Mouse (Mus musculus) heart, postnatal 25 days (tissue): ENCODE results near the gene Kif5a. TPM values are rescaled to one million over a fixed set of nuclear protein-coding genes. Genes with fewer than 3 reads are reported as not detected.
A peak's percentile ranks its signal among the peaks of the same experiment; 100 is the strongest.

Experiments used
- DNase-seq: peaks from one replicate; pipeline ENCODE4 v3.0.0; 2022; ENCODE audit warnings: low spot score
- intact Hi-C: fragments of 180-260 bp; cut with DNase I; formaldehyde crosslinking; loops from one replicate; pipeline ENCODE4 v1.15.1; 2025
- total RNA-seq, 2 experiments: library from RNA; stranded (reverse); gene quantifications; 2 replicates each; pipeline ENCODE4 v1.2.3; 2021

Kif5a gene
- total RNA-seq, 2 experiments from 2014 or later, result 0.45 to 0.49 TPM

- intact Hi-C loops, result no loop called here
- no peak for DNase-seq
These were observed 79.4 kb downstream of the Kif5a start for GRCm38 (mm10) chr10:127183759-127184158.

- DNase-seq, result no peak
- intact Hi-C loops, result no loop called here
These were observed 80.5 kb downstream of the Kif5a start for GRCm38 (mm10) chr10:127182624-127183023.

- DNase-seq, result no peak
- intact Hi-C loops, result loop anchor here (2.0 kb wide), 1 partner anchor 29 kb away; the partner anchor contains the start of gene Pip4k2c
These were observed 81.6 kb downstream of the Kif5a start for GRCm38 (mm10) chr10:127181566-127181965.

GRCm38 (mm10) chr10:127180695-127181047 lies 82.5 kb downstream of the Kif5a start:
- intact Hi-C loops, result loop anchor here (2.0 kb wide), 1 partner anchor 30 kb away; the partner anchor contains the start of gene Pip4k2c
- DNase-seq, result no peak

GRCm38 (mm10) chr10:127179871-127180694 lies 83.1 kb downstream of the Kif5a start, which contains the start of gene Slc26a10:
Gene Slc26a10, minus strand, starts transcription at chr10:127180645.
- no peak for DNase-seq
- intact Hi-C loops, result loop anchor here (2.0 kb wide), 1 partner anchor 31 kb away; the partner anchor contains the start of gene Pip4k2c

- intact Hi-C loops, result no loop called here
- DNase-seq, result no peak
These were observed 84.7 kb downstream of the Kif5a start for GRCm38 (mm10) chr10:127178286-127179027.

- DNase-seq, result peak; percentile 63
- intact Hi-C loops, result loop anchor here (1.0 kb wide), 1 partner anchor 52 kb away; no protein-coding TSS in a partner anchor
These were observed 85.4 kb downstream of the Kif5a start for GRCm38 (mm10) chr10:127177719-127178118.

- no peak for DNase-seq
- intact Hi-C loops, result loop anchor here (1.0 kb wide), 1 partner anchor 52 kb away; no protein-coding TSS in a partner anchor
These were observed 85.9 kb downstream of the Kif5a start for GRCm38 (mm10) chr10:127177235-127177634.

GRCm38 (mm10) chr10:127176756-127177155 lies 86.4 kb downstream of the Kif5a start:
- DNase-seq, result no peak
- intact Hi-C loops, result loop anchor here (1.0 kb wide), 1 partner anchor 53 kb away; no protein-coding TSS in a partner anchor

- no peak for DNase-seq
- intact Hi-C loops, result no loop called here
These were observed 86.9 kb downstream of the Kif5a start for GRCm38 (mm10) chr10:127176228-127176627.

Other genes starting within 250 kb of the Kif5a start
- 10 to 100 TPM; 66.1 to 67.4 TPM for gene Tsfm, start 232.5 kb downstream of the Kif5a start, total RNA-seq
- gene Mettl1, start 221.9 kb downstream of the Kif5a start, total RNA-seq, result 1 to 10 TPM; 6.1 to 6.9 TPM
- under 1 TPM in 1 of 2 experiments, not detected in 1; 0.11 TPM for gene Eef1akmt3, start 221.8 kb downstream of the Kif5a start, total RNA-seq
- under 1 TPM in 1 of 2 experiments, not detected in 1; 0.14 TPM for gene Cyp27b1, start 215.1 kb downstream of the Kif5a start, total RNA-seq
- 1 to 10 TPM; 2.3 to 2.5 TPM for gene March9, start 203.2 kb downstream of the Kif5a start, total RNA-seq
- 10 to 100 TPM; 76.1 to 83.3 TPM for gene Cdk4, start 199.8 kb downstream of the Kif5a start, total RNA-seq
- 10 to 100 TPM; 43.4 to 47.4 TPM for gene Tspan31, start 193.1 kb downstream of the Kif5a start, total RNA-seq
- gene Agap2, start 188.1 kb downstream of the Kif5a start, total RNA-seq, result 1 to 10 TPM; 5.9 to 7.3 TPM
- gene Os9, start 142.2 kb downstream of the Kif5a start, total RNA-seq, result 10 to 100 TPM; 25.0 to 25.1 TPM
- 1 to 10 TPM; 1.5 to 1.6 TPM for gene B4galnt1, start 98.1 kb downstream of the Kif5a start, total RNA-seq
- gene Slc26a10, start 82.7 kb downstream of the Kif5a start, total RNA-seq, result 10 to 100 TPM; 18.2 to 29.2 TPM
- 10 to 100 TPM; 10.9 to 12.7 TPM for gene Arhgef25, start 73.3 kb downstream of the Kif5a start, total RNA-seq
- 10 to 100 TPM; 26.3 to 28.6 TPM for gene Dtx3, start 67.6 kb downstream of the Kif5a start, total RNA-seq
- 10 to 100 TPM; 23.3 to 24.6 TPM for gene Pip4k2c, start 51.8 kb downstream of the Kif5a start, total RNA-seq
- 100 to 1,000 TPM; 136 to 142 TPM for gene Dctn2, start 3.0 kb upstream of the Kif5a start, total RNA-seq
- gene Mbd6, start 25.7 kb upstream of the Kif5a start, total RNA-seq, result 10 to 100 TPM; 20.9 to 21.4 TPM
- 10 to 100 TPM; 37.9 to 38.9 TPM for gene Mars, start 48.4 kb upstream of the Kif5a start, total RNA-seq
- gene Arhgap9, start 58.6 kb upstream of the Kif5a start, total RNA-seq, result 1 to 10 TPM; 3.0 to 3.4 TPM
- gene Gli1, start 78.6 kb upstream of the Kif5a start, total RNA-seq, result 1 to 10 TPM in 1 of 2 experiments, under 1 TPM in 1; 0.89 to 1.1 TPM
- gene Inhbe, start 91.1 kb upstream of the Kif5a start, total RNA-seq, result not detected
- not detected for gene Inhbc, start 107.1 kb upstream of the Kif5a start, total RNA-seq
- 100 to 1,000 TPM; 145 to 159 TPM for gene R3hdm2, start 117.0 kb upstream of the Kif5a start, total RNA-seq
- under 1 TPM; 0.22 to 0.70 TPM for gene Stac3, start 238.3 kb upstream of the Kif5a start, total RNA-seq